Mouse (Mus musculus) liver, adult 2 months (tissue): Measurements from ENCODE around the gene Gm6657. TPM values are rescaled to one million over a fixed set of nuclear protein-coding genes. Genes with fewer than 3 reads are reported as not detected.

Source experiments
- DNase-seq: peaks from one replicate; pipeline ENCODE4 v3.0.0-alpha.2; 2011; ENCODE audit warnings: low read depth, low spot score; ENCODE audit errors: extremely low read depth
- H3K27ac ChIP-seq: fragments of 200-500 bp; replicated peaks from 2 replicates; pipeline ENCODE4 v1.5.1; 2012; ENCODE audit warnings: low read depth, mild to moderate bottlenecking, control low read depth, inconsistent platforms, low read length; ENCODE audit not compliant: insufficient read depth
- H3K27me3 ChIP-seq: fragments of 200-500 bp; 2 replicates; pipeline ENCODE4 v1.6.1; 2012; ENCODE audit warnings: mild to moderate bottlenecking, moderate library complexity, low read length, inconsistent platforms; ENCODE audit not compliant: control insufficient read depth, insufficient read depth
- H3K36me3 ChIP-seq: fragments of 200-500 bp; 2 replicates; pipeline ENCODE4 v1.6.1; 2012; ENCODE audit warnings: low read length, inconsistent platforms; ENCODE audit not compliant: control insufficient read depth, insufficient read depth
- H3K4me1 ChIP-seq: fragments of 200-500 bp; 2 replicates; pipeline ENCODE4 v1.6.1; 2011; ENCODE audit warnings: low read length; ENCODE audit not compliant: control insufficient read depth, insufficient read depth
- H3K4me3 ChIP-seq: fragments of 200-500 bp; 2 replicates; pipeline ENCODE4 v1.5.1; 2011; ENCODE audit warnings: low read depth, mild to moderate bottlenecking, control low read depth, low read length, moderate library complexity; ENCODE audit not compliant: insufficient read depth
- H3K79me2 ChIP-seq: fragments of 200-500 bp; 2 replicates; pipeline ENCODE4 v1.6.1; 2012; ENCODE audit warnings: inconsistent platforms, mild to moderate bottlenecking, low read length, moderate library complexity; ENCODE audit not compliant: control insufficient read depth, insufficient read depth
- H3K9ac ChIP-seq: fragments of 200-500 bp; 2 replicates; pipeline ENCODE4 v1.6.1; 2012; ENCODE audit warnings: low read depth, mild to moderate bottlenecking, control low read depth, inconsistent platforms, low read length
- CTCF ChIP-seq: fragments of 200-500 bp; IDR thresholded peaks from 2 replicates; pipeline ENCODE4 v1.5.1; 2011; ENCODE audit warnings: low read depth, low read length, control low read depth
- POLR2A ChIP-seq: fragments of 200-500 bp; IDR thresholded peaks from 2 replicates; pipeline ENCODE4 v1.6.1; 2011; ENCODE audit warnings: low read length, control low read depth; ENCODE audit not compliant: insufficient read depth; ENCODE audit errors: extremely low read depth
- WGBS: fragments of 180-500 bp; shearing (Covaris S2); methylation state at CpG from one replicate; pipeline ENCODE4 v1.1.7; 2018; 5-methylcytosine and 5-hydroxymethylcytosine counted together
- polyA plus RNA-seq: library from polyadenylated mRNA; depleted of rRNA; stranded (reverse); fragments of >200 nt; gene quantifications from 2 replicates; pipeline ENCODE4 v1.2.3, GENCODE M21; 2012; rRNA removed
- total RNA-seq: library from RNA; depleted of rRNA; stranded (reverse); fragments of >200 nt; gene quantifications from 2 replicates; pipeline ENCODE4 v1.2.3, GENCODE M21; 2014; rRNA removed

The Gm6657 gene
- total RNA-seq (not detected in 2 replicates), polyA plus RNA-seq (not detected in 2 replicates)

GRCm38 (mm10) chr12:78193942-78194341 is at the start of gene Gm6657:
Gene Gm6657 (plus strand): TSS chr12:78194242.
- H3K4me3 ChIP-seq: no peak within 1 kb of the TSS
- no peaks in the 10 kb centered on the region for H3K79me2 ChIP-seq
- DNase-seq: no peak
- H3K4me1 ChIP-seq: no peaks in the 10 kb centered on the region
- H3K27ac ChIP-seq: no peak within 1 kb of the TSS
- H3K36me3 ChIP-seq: no peaks in the 10 kb centered on the region
- H3K9ac ChIP-seq: no peak within 1 kb of the TSS
- TF ChIP-seq POLR2A (no peak), CTCF (no peak)
- H3K27me3 ChIP-seq: no peaks in the 10 kb centered on the region

DNA sequence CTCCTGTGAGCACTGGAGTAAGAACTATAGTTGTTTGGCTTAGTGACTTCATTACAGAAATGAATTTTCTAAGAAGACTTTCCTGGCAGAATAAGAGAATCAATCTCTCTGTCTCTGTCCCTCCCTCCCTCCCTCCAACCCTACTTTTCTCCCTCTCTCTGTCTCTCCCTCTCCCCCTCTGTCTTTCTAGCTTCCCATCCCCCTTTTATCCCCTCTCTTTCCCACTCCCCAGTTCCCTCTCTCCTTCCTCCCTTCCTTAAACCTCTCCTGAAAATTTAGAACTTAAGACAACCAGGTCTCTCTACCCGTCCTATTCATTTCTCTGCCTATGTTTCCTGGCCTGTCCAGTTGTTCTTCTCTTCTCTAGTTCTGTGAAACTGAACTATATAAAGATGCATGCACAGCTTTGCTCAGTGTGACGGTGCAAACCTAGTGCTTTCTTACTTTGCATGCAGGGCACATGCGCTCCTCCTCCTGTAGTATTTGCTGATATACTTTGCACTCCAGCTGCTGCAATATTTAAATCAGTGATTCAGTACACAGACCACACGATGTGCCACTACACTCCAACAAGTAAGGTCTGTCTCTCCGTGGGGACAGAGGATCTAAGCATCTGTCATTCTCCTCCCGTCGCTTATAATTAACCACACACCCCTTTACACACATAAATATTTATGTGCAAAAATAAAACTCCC is 40.6 kb upstream of the Gm6657 start:
- WGBS: 49% methylated on average over 7 of the region's 7 CpGs
- DNase-seq: no peak
- Histone ChIP-seq H3K4me3 (no peak overlapping the region), H3K27me3 (no peaks in the 10 kb centered on the region), H3K79me2 (no peaks in the 10 kb centered on the region), H3K27ac (no peak overlapping the region), H3K4me1 (no peaks in the 10 kb centered on the region), H3K36me3 (no peaks in the 10 kb centered on the region), H3K9ac (no peak overlapping the region)
- TF ChIP-seq POLR2A (no peak), CTCF (no peak)

DNA sequence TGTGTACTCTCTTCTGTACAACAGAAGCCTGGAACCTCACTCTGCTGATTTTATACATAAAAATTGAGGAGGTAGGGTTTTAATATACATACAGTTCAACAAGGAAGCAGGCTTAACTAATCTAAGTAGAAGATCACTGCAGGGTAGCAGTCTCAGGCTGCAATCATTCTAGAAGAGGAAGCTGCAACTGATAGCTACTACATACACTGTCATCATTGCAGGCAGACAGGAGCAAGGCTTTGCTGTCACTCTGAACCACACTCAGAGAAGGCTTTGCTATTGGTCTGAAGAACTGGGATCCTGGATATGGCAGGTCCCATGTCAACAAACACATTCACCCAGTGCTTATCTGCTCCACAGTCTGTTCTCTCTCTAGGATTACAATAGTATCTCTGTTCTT is 23.9 kb upstream of the Gm6657 start:
- no peak overlapping the region for H3K9ac ChIP-seq
- H3K36me3 ChIP-seq: no peaks in the 10 kb centered on the region
- no peak for TF ChIP-seq CTCF
- TF ChIP-seq POLR2A: no peak
- no peak overlapping the region for H3K27ac ChIP-seq
- no peak overlapping the region for H3K4me3 ChIP-seq
- no peak for DNase-seq
- H3K4me1 ChIP-seq: peaks cover 2% of the 10 kb centered on the region; the same call in 1 of the 2 replicates
- H3K79me2 ChIP-seq: no peaks in the 10 kb centered on the region
- no peaks in the 10 kb centered on the region for H3K27me3 ChIP-seq

- H3K4me3 ChIP-seq: no peak overlapping the region
- H3K27ac ChIP-seq: no peak overlapping the region
- H3K4me1 ChIP-seq: peaks cover 2% of the 10 kb centered on the region; the same call in 1 of the 2 replicates
- no peaks in the 10 kb centered on the region for H3K27me3 ChIP-seq
- no peaks in the 10 kb centered on the region for H3K36me3 ChIP-seq
- TF ChIP-seq CTCF: no peak
- TF ChIP-seq POLR2A: no peak
- 48% methylated on average over 3 of the region's 3 CpGs for WGBS
- H3K79me2 ChIP-seq: no peaks in the 10 kb centered on the region
- peak; percentile 77 for DNase-seq
- no peak overlapping the region for H3K9ac ChIP-seq
Observed at GRCm38 (mm10) chr12:78173945-78174344, 20.1 kb upstream of the Gm6657 start.

DNA sequence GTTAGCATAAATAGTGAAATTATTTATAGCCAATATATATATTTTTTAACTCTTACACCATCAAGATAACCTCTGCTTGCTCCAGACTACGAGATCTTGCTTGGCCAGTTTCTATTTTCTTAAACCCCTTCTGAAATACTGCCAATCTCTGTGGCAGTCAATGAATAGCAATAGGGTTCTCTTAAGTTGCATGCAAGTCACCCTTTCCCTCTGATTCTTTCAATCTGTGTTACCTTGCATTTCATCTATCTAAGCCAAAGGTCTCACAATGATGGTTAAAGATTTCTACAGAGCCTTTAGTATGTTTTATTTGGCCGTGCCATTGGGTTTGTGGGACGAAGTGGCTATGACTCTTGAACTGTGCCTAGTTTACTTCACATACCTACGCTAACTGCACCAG is 19.4 kb upstream of the Gm6657 start:
- 67% methylated on average over 4 of the region's 4 CpGs for WGBS
- Histone ChIP-seq H3K27me3 (no peaks in the 10 kb centered on the region), H3K27ac (no peak overlapping the region), H3K9ac (no peak overlapping the region), H3K36me3 (no peaks in the 10 kb centered on the region), H3K4me3 (no peak overlapping the region), H3K79me2 (no peaks in the 10 kb centered on the region), H3K4me1 (peaks cover 2% of the 10 kb centered on the region; the same call in 1 of the 2 replicates)
- peak; percentile 62 for DNase-seq
- TF ChIP-seq CTCF (no peak), POLR2A (no peak)

GRCm38 (mm10) chr12:78181452-78181851 is 12.6 kb upstream of the Gm6657 start:
- H3K9ac ChIP-seq: no peak overlapping the region
- no peaks in the 10 kb centered on the region for H3K4me1 ChIP-seq
- no peaks in the 10 kb centered on the region for H3K79me2 ChIP-seq
- H3K27me3 ChIP-seq: no peaks in the 10 kb centered on the region
- no peak overlapping the region for H3K27ac ChIP-seq
- no peaks in the 10 kb centered on the region for H3K36me3 ChIP-seq
- TF ChIP-seq CTCF (no peak), POLR2A (no peak)
- 79% methylated on average over 2 of the region's 2 CpGs for WGBS
- DNase-seq: no peak
- H3K4me3 ChIP-seq: no peak overlapping the region
